Mouse (Mus musculus) heart, postnatal 0 days (tissue): ENCODE measurements around the gene Ccnl2. TPM values are rescaled to one million over a fixed set of nuclear protein-coding genes. Genes with fewer than 3 reads are reported as not detected.
A peak's percentile ranks its signal among the peaks of the same experiment; 100 is the strongest.

ENCODE experiments used
- ATAC-seq: fragments of 200-750 bp; cut with Nextera tagmentation; 2 replicates; pipeline ENCODE4 v1.8.0; 2017; ENCODE audit warnings: low read depth, moderate number of reproducible peaks, moderate library complexity; ENCODE audit not compliant: insufficient read depth
- DNase-seq: peaks from one replicate; pipeline ENCODE4 v3.0.0-alpha.2; 2016; ENCODE audit warnings: low spot score
- H3K27ac ChIP-seq: fragments of 300-500 bp; sonication (generic); 2 replicates; pipeline ENCODE4 v1.5.1; 2014; ENCODE audit warnings: low read depth, mild to moderate bottlenecking
- H3K27me3 ChIP-seq: fragments of 300-500 bp; sonication (generic); 2 replicates; pipeline ENCODE4 v1.6.1; 2014; ENCODE audit warnings: low read length, mixed read lengths; ENCODE audit not compliant: control insufficient read depth, insufficient read depth
- H3K36me3 ChIP-seq: fragments of 300-500 bp; sonication (generic); replicated peaks from 2 replicates; pipeline ENCODE4 v1.6.1; 2014; ENCODE audit warnings: low read length, mixed read lengths; ENCODE audit not compliant: control insufficient read depth, insufficient read depth
- H3K4me1 ChIP-seq: fragments of 300-500 bp; sonication (generic); 2 replicates; pipeline ENCODE4 v1.6.1; 2014; ENCODE audit warnings: antibody characterized with exemption; ENCODE audit not compliant: control insufficient read depth, insufficient read depth
- H3K4me2 ChIP-seq: fragments of 300-500 bp; sonication (generic); 2 replicates; pipeline ENCODE4 v1.6.1; 2014; ENCODE audit warnings: low read depth, mild to moderate bottlenecking, low read length, moderate library complexity
- H3K4me3 ChIP-seq: fragments of 300-500 bp; sonication (generic); 2 replicates; pipeline ENCODE4 v1.5.1; 2014; ENCODE audit warnings: low read depth, low read length
- H3K9ac ChIP-seq: fragments of 300-500 bp; sonication (generic); replicated peaks from 2 replicates; pipeline ENCODE4 v1.6.1; 2014; ENCODE audit warnings: low read depth, low read length, mixed read lengths
- H3K9me3 ChIP-seq: fragments of 300-500 bp; sonication (generic); replicated peaks from 2 replicates; pipeline ENCODE4 v1.6.1; 2016; ENCODE audit warnings: low read length; ENCODE audit not compliant: control insufficient read depth
- CTCF ChIP-seq: IDR thresholded peaks from 2 replicates; pipeline ENCODE4 v1.5.1; 2016; ENCODE audit warnings: antibody characterized with exemption, control low read depth, low read depth
- EP300 ChIP-seq: IDR thresholded peaks from 2 replicates; pipeline ENCODE4 v1.6.1; 2016; ENCODE audit warnings: antibody characterized with exemption, low read depth
- WGBS: fragments of 180-500 bp; shearing (Covaris S2); extraction: QIAGEN DNeasy Blood & Tissue Kit; methylation state at CpG from one replicate; pipeline ENCODE4 v1.1.7; 2014; 5-methylcytosine and 5-hydroxymethylcytosine counted together
- polyA plus RNA-seq: library from polyadenylated mRNA; unstranded; fragments of >200 nt; fragmentation: Nextera tagmentation; extraction: Ambion mirVana; gene quantifications from 2 replicates; pipeline ENCODE4 v1.2.1, GENCODE M21; 2015
- total RNA-seq: library from RNA; depleted of rRNA; stranded (reverse); fragments of >200 nt; gene quantifications from 2 replicates; pipeline ENCODE4 v1.2.3, GENCODE M21; 2014; ENCODE audit warnings: low replicate concordance

The Ccnl2 gene
- total and polyA plus RNA-seq, 2 experiments from 2014 or later = 80.7 to 83.0 TPM

- peaks cover 5% of the 10 kb centered on the region; the same call in 1 of the 2 replicates for H3K27me3 ChIP-seq
- ATAC-seq = no peak
- H3K9ac ChIP-seq = no peak overlapping the region
- no peak for DNase-seq
- H3K4me1 ChIP-seq = peaks cover 29% of the 10 kb centered on the region
- no peaks in the 10 kb centered on the region for H3K9me3 ChIP-seq
- no peaks in the 10 kb centered on the region for H3K36me3 ChIP-seq
- H3K4me3 ChIP-seq = no peak overlapping the region
- peak overlapping the region; percentile 61 for H3K27ac ChIP-seq
- no peak overlapping the region for H3K4me2 ChIP-seq
- 61% methylated on average over 2 of the region's 2 CpGs for WGBS
- no peak for TF ChIP-seq EP300
- TF ChIP-seq CTCF = no peak
These were observed 35.5 kb upstream of the Ccnl2 start for GRCm38 (mm10) chr4:155776704-155777335.

DNA sequence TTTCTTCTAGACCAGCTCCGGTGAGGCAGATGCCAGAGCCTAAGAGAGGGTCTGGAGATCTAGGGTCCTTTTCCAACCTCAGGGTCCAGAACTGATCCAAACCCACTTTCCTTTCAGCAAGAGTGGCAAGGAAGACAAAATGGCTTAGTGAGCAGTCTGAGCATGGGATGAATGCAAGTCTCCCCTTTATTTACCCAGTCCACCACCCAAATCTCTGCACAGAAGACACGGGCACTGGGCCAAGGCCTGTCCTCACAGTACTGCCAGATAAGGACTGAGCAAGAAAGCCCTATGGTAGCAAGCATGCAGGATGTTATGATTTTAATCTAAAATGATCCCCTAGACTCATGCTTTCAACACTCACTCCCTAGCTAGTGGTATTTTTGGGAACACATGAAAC is 34.5 kb upstream of the Ccnl2 start:
- no peak for TF ChIP-seq EP300
- no peak for TF ChIP-seq CTCF
- 27% methylated on average over 2 of the region's 2 CpGs for WGBS
- H3K27ac ChIP-seq = peak overlapping the region; percentile 58

DNA sequence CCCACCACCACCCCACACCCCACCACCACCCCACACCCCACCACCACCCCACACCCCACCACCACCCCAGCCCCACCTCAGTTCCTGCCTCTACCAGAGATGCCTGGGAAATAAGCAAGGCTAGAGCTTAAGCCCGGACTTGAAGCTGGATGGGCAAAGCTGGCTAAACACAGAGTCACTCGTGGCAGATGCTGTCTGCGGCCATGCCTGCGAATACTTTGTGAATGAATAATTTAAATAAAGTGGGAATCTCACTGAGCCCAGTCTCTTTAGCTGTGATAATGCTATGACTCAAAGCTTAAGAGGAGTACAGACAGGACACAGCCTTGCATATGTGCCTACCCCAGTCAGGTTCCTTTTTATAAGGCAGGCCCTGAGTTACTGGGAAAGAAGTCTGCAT is 32.8 kb upstream of the Ccnl2 start:
- 86% methylated on average over 4 of the region's 4 CpGs for WGBS
- TF ChIP-seq CTCF = no peak
- no peak for TF ChIP-seq EP300
- no peak for ATAC-seq
- no peaks in the 10 kb centered on the region for H3K36me3 ChIP-seq
- H3K4me3 ChIP-seq = no peak overlapping the region
- no peak overlapping the region for H3K27ac ChIP-seq
- no peak overlapping the region for H3K9ac ChIP-seq
- H3K4me2 ChIP-seq = no peak overlapping the region
- no peaks in the 10 kb centered on the region for H3K27me3 ChIP-seq
- peaks cover 34% of the 10 kb centered on the region for H3K4me1 ChIP-seq
- H3K9me3 ChIP-seq = no peaks in the 10 kb centered on the region
- no peak for DNase-seq

More for the DNA sequence above, 34.5 kb upstream of the Ccnl2 start:
- no peak overlapping the region for H3K4me2 ChIP-seq
- DNase-seq = no peak
- no peaks in the 10 kb centered on the region for H3K36me3 ChIP-seq
- no peaks in the 10 kb centered on the region; the same call in 1 of the 2 replicates for H3K27me3 ChIP-seq
- H3K4me1 ChIP-seq = peaks cover 29% of the 10 kb centered on the region
- no peaks in the 10 kb centered on the region for H3K9me3 ChIP-seq
- H3K4me3 ChIP-seq = no peak overlapping the region
- no peak overlapping the region for H3K9ac ChIP-seq
- ATAC-seq = no peak

DNA sequence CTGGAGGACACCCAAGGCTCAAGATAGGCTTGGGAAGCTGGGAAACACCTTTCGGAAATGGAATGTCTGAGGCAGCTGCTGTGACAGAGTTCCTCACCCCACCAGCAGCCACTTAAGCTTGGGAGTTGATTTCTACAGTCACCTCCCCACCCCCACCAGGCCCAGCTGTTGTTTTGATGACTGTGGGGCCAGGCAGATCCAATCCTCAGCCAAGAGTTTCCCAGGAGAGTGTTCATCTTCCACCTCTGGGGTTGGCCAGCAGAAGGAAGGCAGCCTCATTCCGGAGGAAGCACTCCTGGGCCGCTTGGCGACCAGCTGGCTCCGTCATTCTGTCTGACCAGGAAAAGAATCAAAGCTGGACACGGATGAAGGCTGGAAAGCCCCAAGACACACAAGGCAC is 31.4 kb upstream of the Ccnl2 start:
- DNase-seq = peak; percentile 63
- peak overlapping the region; percentile 72 for H3K27ac ChIP-seq
- peak; percentile 34 for ATAC-seq
- no peak overlapping the region for H3K4me2 ChIP-seq
- H3K4me3 ChIP-seq = no peak overlapping the region
- H3K27me3 ChIP-seq = no peaks in the 10 kb centered on the region
- H3K36me3 ChIP-seq = no peaks in the 10 kb centered on the region
- WGBS = 18% methylated on average over 6 of the region's 6 CpGs
- H3K9ac ChIP-seq = no peak overlapping the region
- H3K4me1 ChIP-seq = peaks cover 30% of the 10 kb centered on the region
- H3K9me3 ChIP-seq = no peaks in the 10 kb centered on the region
- TF ChIP-seq EP300 = 0 out of 2 replicates have a peak, but pooled peaks have one; percentile 58
- no peak for TF ChIP-seq CTCF

DNA sequence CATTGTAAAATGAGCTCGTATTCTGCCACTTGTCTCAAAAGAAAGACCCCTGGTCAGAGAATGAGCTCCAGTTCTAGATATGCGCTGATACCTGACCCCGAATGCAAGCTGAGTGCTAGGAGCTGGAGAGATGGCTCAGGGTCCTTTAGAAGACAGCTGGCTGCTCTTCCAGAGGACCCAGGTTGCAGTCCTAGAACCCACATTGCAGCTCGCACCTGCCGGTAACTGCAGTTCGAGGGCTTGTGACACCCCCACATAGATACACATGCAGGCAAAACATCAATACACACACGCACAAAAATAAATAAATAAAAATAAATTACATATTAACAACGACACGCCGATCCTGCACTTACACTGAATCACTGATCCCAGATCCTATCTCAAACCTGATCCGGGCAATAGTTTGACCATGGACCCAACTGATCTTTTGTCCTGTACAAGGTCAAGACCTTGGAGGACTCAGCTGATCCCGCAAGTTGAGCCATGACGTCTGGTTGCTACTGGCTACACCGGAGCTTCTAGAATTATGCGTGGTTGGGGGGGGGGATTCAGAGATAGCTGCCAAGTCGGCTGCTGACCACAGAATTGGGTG is 28.7 kb upstream of the Ccnl2 start:
- Histone ChIP-seq H3K4me1 (peaks cover 15% of the 10 kb centered on the region), H3K4me3 (peak overlapping the region; percentile 61), H3K9ac (peak overlapping the region; percentile 81), H3K27ac (peak overlapping the region; percentile 85), H3K9me3 (no peaks in the 10 kb centered on the region), H3K36me3 (no peaks in the 10 kb centered on the region), H3K27me3 (no peaks in the 10 kb centered on the region), H3K4me2 (peak overlapping the region; percentile 79)
- ATAC-seq = peak; percentile 59
- TF ChIP-seq EP300 (no peak), CTCF (no peak)
- 26% methylated on average over 16 of the region's 16 CpGs for WGBS
- DNase-seq = no peak
